In genomic region chr3:116422074-116422473, GRCm38 (mm10) we compare ENCODE assay signal across 8 mouse cellular contexts. TPM values are rescaled to one million over a fixed set of nuclear protein-coding genes. Genes with fewer than 3 reads are reported as not detected.
A peak's percentile ranks its signal among the peaks of the same experiment; 100 is the strongest.
DNase-seq lines count a peak whose midpoint lies in the region; ATAC-seq lines count a peak whose summit lies in the region.

No protein-coding gene starts in this region.

- no peak overlapping the region for H3K9ac ChIP-seq in heart, embryonic 15.5 days
- 0 out of 2 replicates have a peak overlapping the region, but pooled peaks have one; percentile 13 for H3K9ac ChIP-seq in hindbrain, embryonic 14.5 days
- peak overlapping the region; percentile 96 for H3K9ac ChIP-seq in midbrain, embryonic 11.5 days (ENCODE audit: low read length)

- H3K4me1 ChIP-seq in heart, embryonic 15.5 days (replicated peaks) = peaks cover 6% of the 10 kb centered on the region; the same call in 1 of the 2 replicates
- H3K4me1 ChIP-seq in embryonic facial prominence, embryonic 10.5 days = peaks cover 32% of the 10 kb centered on the region
- peaks cover 11% of the 10 kb centered on the region for H3K4me1 ChIP-seq in hindbrain, embryonic 14.5 days (replicated peaks; ENCODE audit: control insufficient read depth, insufficient read depth, low read length)
- H3K4me1 ChIP-seq in midbrain, embryonic 11.5 days (ENCODE audit: control insufficient read depth, insufficient read depth, low read length) = peaks cover 21% of the 10 kb centered on the region

- intact Hi-C loops in heart, postnatal 14 days (cut with DNase I) = loop anchor here (5.0 kb wide), 1 partner anchor 70 kb away; no protein-coding TSS in a partner anchor

- no peaks in the 10 kb centered on the region for H3K36me3 ChIP-seq in heart, embryonic 15.5 days
- peaks cover 43% of the 10 kb centered on the region for H3K36me3 ChIP-seq in embryonic facial prominence, embryonic 10.5 days (replicated peaks)
- H3K36me3 ChIP-seq in hindbrain, embryonic 14.5 days (replicated peaks; ENCODE audit: control insufficient read depth, insufficient read depth) = no peaks in the 10 kb centered on the region; the same call in 1 of the 2 replicates
- no peaks in the 10 kb centered on the region for H3K36me3 ChIP-seq in midbrain, embryonic 11.5 days (ENCODE audit: control insufficient read depth, insufficient read depth, low read length)

- no peaks in the 10 kb centered on the region for H3K27me3 ChIP-seq in heart, embryonic 15.5 days
- no peaks in the 10 kb centered on the region for H3K27me3 ChIP-seq in embryonic facial prominence, embryonic 10.5 days (replicated peaks; ENCODE audit: low read depth, poor library complexity, severe bottlenecking)
- H3K27me3 ChIP-seq in hindbrain, embryonic 14.5 days (ENCODE audit: control insufficient read depth, insufficient read depth, low read length) = no peaks in the 10 kb centered on the region
- no peaks in the 10 kb centered on the region for H3K27me3 ChIP-seq in midbrain, embryonic 11.5 days (ENCODE audit: control insufficient read depth, insufficient read depth, low read length)

- DNase-seq in heart, postnatal 14 days = no peak
- DNase-seq in embryonic facial prominence, embryonic 10.5 days (ENCODE audit: low spot score) = no peak
- DNase-seq in hindbrain, embryonic 14.5 days (ENCODE audit: low spot score) = no peak
- DNase-seq in midbrain, embryonic 11.5 days (ENCODE audit: low spot score, missing footprints) = no peak
- DNase-seq in layer of hippocampus, postnatal 36 days = no peak
- no peak for DNase-seq in left cerebral cortex, adult 9 months (ENCODE audit: low spot score in 2 of 2)
- no peak for DNase-seq in lung, postnatal 25 days (ENCODE audit: low spot score)

- no peaks in the 10 kb centered on the region for H3K9me3 ChIP-seq in heart, embryonic 15.5 days (replicated peaks)
- no peaks in the 10 kb centered on the region for H3K9me3 ChIP-seq in embryonic facial prominence, embryonic 10.5 days
- H3K9me3 ChIP-seq in hindbrain, embryonic 14.5 days (ENCODE audit: control insufficient read depth, low read length) = no peaks in the 10 kb centered on the region
- no peaks in the 10 kb centered on the region for H3K9me3 ChIP-seq in midbrain, embryonic 11.5 days (ENCODE audit: control insufficient read depth, low read length)

- 56% methylated on average over 8 of the region's 8 CpGs for WGBS in heart, embryonic 15.5 days
- 45% methylated on average over 8 of the region's 8 CpGs for WGBS in embryonic facial prominence, embryonic 10.5 days
- WGBS in hindbrain, embryonic 14.5 days = 40% methylated on average over 8 of the region's 8 CpGs
- 49% methylated on average over 8 of the region's 8 CpGs for WGBS in midbrain, embryonic 11.5 days

- H3K4me2 ChIP-seq in heart, embryonic 15.5 days = peak overlapping the region; percentile 93
- peak overlapping the region; percentile 78 for H3K4me2 ChIP-seq in hindbrain, embryonic 14.5 days (replicated peaks)
- peak overlapping the region; percentile 87 for H3K4me2 ChIP-seq in midbrain, embryonic 11.5 days

- H3K27ac ChIP-seq in heart, embryonic 15.5 days = no peak overlapping the region
- H3K27ac ChIP-seq in embryonic facial prominence, embryonic 10.5 days (replicated peaks) = peak overlapping the region; percentile 93
- H3K27ac ChIP-seq in hindbrain, embryonic 14.5 days = no peak overlapping the region
- H3K27ac ChIP-seq in midbrain, embryonic 11.5 days (ENCODE audit: low read depth, low read length) = no peak overlapping the region

- ATAC-seq in heart, embryonic 15.5 days (replicated peaks; ENCODE audit: insufficient number of reproducible peaks, insufficient read depth, low FRiP score, low read depth) = no peak
- no peak for ATAC-seq in hindbrain, embryonic 14.5 days (ENCODE audit: low FRiP score)
- ATAC-seq in midbrain, embryonic 11.5 days (ENCODE audit: low FRiP score) = no peak

- H3K4me3 ChIP-seq in heart, embryonic 15.5 days = peak overlapping the region; percentile 78; the same call in 1 of the 2 replicates
- H3K4me3 ChIP-seq in embryonic facial prominence, embryonic 10.5 days = peak overlapping the region; percentile 74
- H3K4me3 ChIP-seq in hindbrain, embryonic 14.5 days (replicated peaks; ENCODE audit: low read length) = peak overlapping the region; percentile 70
- H3K4me3 ChIP-seq in midbrain, embryonic 11.5 days (ENCODE audit: low read depth, low read length) = peak overlapping the region; percentile 95

RNA-seq across cellular contexts. Expression of gene Cdc14a, which starts 1.8 kb away (rescaled TPM):
- polyA plus RNA-seq in heart, embryonic 15.5 days (2015; fragmentation: Nextera tagmentation; extraction: Ambion mirVana) = 3.9 and 5.5 TPM in 2 replicates
- 1 to 10 TPM; 3.8 to 4.7 TPM for total RNA-seq in heart, postnatal 14 days (2021)
- polyA plus RNA-seq in embryonic facial prominence, embryonic 10.5 days (2016; fragmentation: Nextera tagmentation; extraction: Ambion mirVana) = 16.5 and 17.6 TPM in 2 replicates
- 4.1 TPM in 2 replicates for polyA plus RNA-seq in hindbrain, embryonic 14.5 days (2014; fragmentation: Nextera tagmentation; extraction: Ambion mirVana)
- polyA plus RNA-seq in midbrain, embryonic 11.5 days (2014; fragmentation: Nextera tagmentation; extraction: Ambion mirVana) = 15.5 and 18.2 TPM in 2 replicates
- 1 to 10 TPM; 3.7 to 3.9 TPM for total RNA-seq in layer of hippocampus, postnatal 36 days (2021)
